20 mouse cellular contexts compared by ENCODE assay signal in the genomic region with DNA sequence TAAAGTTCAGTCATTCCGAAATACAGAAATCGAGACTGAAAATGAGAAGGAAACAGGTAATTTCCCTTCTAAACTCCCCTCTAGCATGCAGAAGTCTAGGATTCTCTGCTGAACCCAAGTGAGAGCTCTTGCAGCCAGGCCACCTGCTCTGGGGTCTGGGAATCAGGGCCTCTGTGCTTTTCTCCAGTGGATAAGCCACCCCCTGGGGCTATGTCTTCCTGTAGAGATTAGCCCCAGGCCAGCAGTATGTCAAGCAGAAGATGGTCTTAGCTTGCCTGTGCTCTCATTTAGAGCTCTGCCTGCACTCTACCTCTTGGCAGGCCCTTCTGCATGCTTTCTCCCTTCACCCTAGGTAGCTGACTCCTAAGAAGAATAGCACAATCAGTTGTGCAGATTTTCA. TPM values are rescaled to one million over a fixed set of nuclear protein-coding genes. Genes with fewer than 3 reads are reported as not detected.
DNase-seq lines count a peak whose midpoint lies in the region; ATAC-seq lines count a peak whose summit lies in the region.
"Had no signal": no experiment of that assay in that cellular context is flagged by ENCODE, and none has a peak within 500 bp of the region (broad histone marks: within the 10 kb centered on the region; RNA-seq: fewer than 3 reads in every experiment).

No protein-coding gene starts in this region.

- peak; percentile 32 to 49 for DNase-seq in cerebellum, postnatal 10 days
- DNase-seq in retina, postnatal 1 day: peak; percentile 82
- no peak for DNase-seq in left cerebral cortex, postnatal 10 days (ENCODE audit: extremely low spot score in 1 of 2, low spot score in 2 of 2)
- no peak for DNase-seq in left cerebral cortex, adult 11 months (ENCODE audit: low spot score)
- DNase-seq: adrenal gland, adult 8-10 months; adrenal gland, postnatal 14 days; adrenal gland, postnatal 36 days; B cell, adult 2 months; cerebellum, adult 11-12 months; cerebellum, adult 2 months; cerebellum, adult 9-10 months; cerebellum, postnatal 14 days; cerebellum, postnatal 36 days; embryo, embryonic 11 days; forebrain, postnatal 0 days had no signal

- intact Hi-C loops in left cerebral cortex, postnatal 10 days (cut with DNase I): no loop called here

- ATAC-seq in cerebellum, adult (ENCODE audit: insufficient number of reproducible peaks, low FRiP score, low TSS enrichment): no peak
- ATAC-seq: activated CD4-positive, CD25-positive, alpha-beta regulatory T cell, adult 4 months; CD4-positive, CD25-positive, alpha-beta regulatory T cell, adult 4 months; forebrain, embryonic 15.5 days; forebrain, postnatal 0 days; Patski had no signal

RNA-seq across cellular contexts. Expression of a gene that starts 56.2 kb away (rescaled TPM):
- 100 to 1,000 TPM; 128 to 136 TPM for total RNA-seq in left cerebral cortex, postnatal 10 days (2021)

Comparison
In these comparisons a context has a peak if more than half of its experiments do, and no peak if none do; other contexts are left out.
1. DNase-seq: peak in cerebellum, postnatal 10 days (2 of 2) and retina, postnatal 1 day (single experiment); none in left cerebral cortex, postnatal 10 days (0 of 2) and left cerebral cortex, adult 11 months (single experiment).